Mouse (Mus musculus) MEL (cell line): Measurements from ENCODE around the gene Ipmk. TPM values are rescaled to one million over a fixed set of nuclear protein-coding genes. Genes with fewer than 3 reads are reported as not detected.

ENCODE experiments used
- DNase-seq: peaks from one replicate; pipeline ENCODE4 v3.0.0; 2011; ENCODE audit warnings: low read depth, low spot score
- H3K27ac ChIP-seq: 2 replicates; pipeline ENCODE4 v1.5.1; 2012; ENCODE audit warnings: low read depth, mild to moderate bottlenecking, control low read depth, low read length, moderate library complexity; ENCODE audit not compliant: control insufficient read depth
- H3K27me3 ChIP-seq, 2 experiments: fragments of 150-350 bp in 1 of 2; sonication (generic) in 1 of 2; 2 replicates each; pipeline ENCODE4 v1.6.1; 2012; ENCODE audit warnings: low read length in 2 of 2, mild to moderate bottlenecking in 2 of 2, improper control_type of control experiment in 1 of 2, moderate library complexity in 1 of 2; ENCODE audit not compliant: insufficient read depth in 2 of 2, control insufficient read depth in 1 of 2
- H3K36me3 ChIP-seq, 2 experiments: 2 replicates each; pipeline ENCODE4 v1.6.1; 2012 to 2014; ENCODE audit warnings: low read length in 2 of 2, improper control_type of control experiment in 1 of 2, inconsistent platforms in 1 of 2, mild to moderate bottlenecking in 1 of 2; ENCODE audit not compliant: insufficient read depth in 2 of 2, control insufficient read depth in 1 of 2
- H3K4me1 ChIP-seq, 2 experiments: fragments of 150-350 bp in 1 of 2; sonication (generic) in 1 of 2; 2 replicates each; pipeline ENCODE4 v1.6.1; 2012; ENCODE audit warnings: low read length in 2 of 2, improper control_type of control experiment in 1 of 2, mild to moderate bottlenecking in 1 of 2; ENCODE audit not compliant: insufficient read depth in 2 of 2, control insufficient read depth in 1 of 2
- H3K4me3 ChIP-seq, 2 experiments: fragments of 150-350 bp in 1 of 2; sonication (generic) in 1 of 2; 2 replicates each; pipeline ENCODE4 v1.5.1; 2012; ENCODE audit warnings: low read depth in 2 of 2, low read length in 2 of 2, mild to moderate bottlenecking in 2 of 2, moderate library complexity in 2 of 2, control low read depth in 1 of 2, improper control_type of control experiment in 1 of 2; ENCODE audit not compliant: control insufficient read depth in 1 of 2, insufficient read depth in 1 of 2
- H3K79me2 ChIP-seq: 2 replicates; pipeline ENCODE4 v1.6.1; 2012; ENCODE audit warnings: mild to moderate bottlenecking, low read length, moderate library complexity; ENCODE audit not compliant: control insufficient read depth, poor library complexity, insufficient read depth
- H3K9ac ChIP-seq: 2 replicates; pipeline ENCODE4 v1.6.1; 2012; ENCODE audit warnings: low read depth, mild to moderate bottlenecking, control low read depth, low read length, moderate library complexity; ENCODE audit not compliant: control insufficient read depth, poor library complexity, severe bottlenecking
- H3K9me3 ChIP-seq: fragments of 150-350 bp; sonication (generic); replicated peaks from 2 replicates; pipeline ENCODE4 v1.6.1; 2012; ENCODE audit warnings: mild to moderate bottlenecking, low read length, improper control_type of control experiment, moderate library complexity; ENCODE audit not compliant: insufficient read depth
- CHD1 ChIP-seq: IDR thresholded peaks from 2 replicates; pipeline ENCODE4 v1.6.1; 2012; ENCODE audit warnings: low read depth, mild to moderate bottlenecking, inconsistent platforms, low read length, improper control_type of control experiment
- CHD2 ChIP-seq: IDR thresholded peaks from 2 replicates; pipeline ENCODE4 v1.6.1; 2011; ENCODE audit warnings: low read length, improper control_type of control experiment
- E2F4 ChIP-seq: IDR thresholded peaks from 2 replicates; pipeline ENCODE4 v1.6.1; 2011; ENCODE audit warnings: low read depth, low read length, improper control_type of control experiment, borderline replicate concordance
- ETS1 ChIP-seq: IDR thresholded peaks from 2 replicates; pipeline ENCODE4 v1.6.1; 2012; ENCODE audit warnings: low read depth, mild to moderate bottlenecking, inconsistent platforms, low read length, improper control_type of control experiment, moderate library complexity
- GABPA ChIP-seq: IDR thresholded peaks from 2 replicates; pipeline ENCODE4 v1.6.1; 2012; ENCODE audit warnings: low read depth, mild to moderate bottlenecking, inconsistent platforms, low read length, improper control_type of control experiment, moderate library complexity
- GATA1 ChIP-seq: IDR thresholded peaks from 2 replicates; pipeline ENCODE4 v1.6.1; 2011; ENCODE audit warnings: low read depth, low read length, improper control_type of control experiment
- JUND ChIP-seq: IDR thresholded peaks from 2 replicates; pipeline ENCODE4 v1.6.1; 2011; ENCODE audit warnings: low read depth, mild to moderate bottlenecking, improper control_type of control experiment, low read length
- KAT2A ChIP-seq: conservative IDR thresholded peaks from 2 replicates; pipeline ENCODE4 v1.6.1; 2012; ENCODE audit warnings: low read depth, low read length, improper control_type of control experiment, inconsistent platforms
- MAFK ChIP-seq: IDR thresholded peaks from 2 replicates; pipeline ENCODE4 v1.6.1; 2011; ENCODE audit warnings: low read depth, mild to moderate bottlenecking, low read length, improper control_type of control experiment, borderline replicate concordance
- MAZ ChIP-seq: IDR thresholded peaks from 2 replicates; pipeline ENCODE4 v1.6.1; 2012; ENCODE audit warnings: low read depth, mild to moderate bottlenecking, inconsistent platforms, low read length, improper control_type of control experiment
- MEF2A ChIP-seq: IDR thresholded peaks from 2 replicates; pipeline ENCODE4 v1.6.1; 2014; ENCODE audit warnings: low read depth, mild to moderate bottlenecking, inconsistent platforms, low read length, improper control_type of control experiment; ENCODE audit not compliant: poor library complexity, insufficient replicate concordance, severe bottlenecking; ENCODE audit errors: extremely low read depth
- MYB ChIP-seq: IDR thresholded peaks from 2 replicates; pipeline ENCODE4 v1.6.1; 2011; ENCODE audit warnings: mild to moderate bottlenecking, low read depth, low read length, improper control_type of control experiment
- MYC ChIP-seq: IDR thresholded peaks from 2 replicates; pipeline ENCODE4 v1.6.1; 2011; ENCODE audit warnings: low read depth, mild to moderate bottlenecking, low read length, improper control_type of control experiment, moderate library complexity
- NELFE ChIP-seq: IDR thresholded peaks from 2 replicates; pipeline ENCODE4 v1.6.1; 2011; ENCODE audit warnings: low read depth, low read length, improper control_type of control experiment
- NRF1 ChIP-seq: IDR thresholded peaks from 2 replicates; pipeline ENCODE4 v1.6.1; 2014; ENCODE audit warnings: low read depth, mild to moderate bottlenecking, inconsistent platforms, low read length, improper control_type of control experiment, moderate library complexity; ENCODE audit not compliant: poor library complexity, insufficient read depth, severe bottlenecking
- POLR2A ChIP-seq, 2 experiments: IDR thresholded peaks; 2 replicates each; pipeline ENCODE4 v1.6.1; 2011 to 2012; ENCODE audit warnings: low read length in 2 of 2, mild to moderate bottlenecking in 2 of 2, control low read depth in 1 of 2, improper control_type of control experiment in 1 of 2, low read depth in 1 of 2, moderate library complexity in 1 of 2; ENCODE audit not compliant: control insufficient read depth in 1 of 2, insufficient read depth in 1 of 2, poor library complexity in 1 of 2
- POLR2AphosphoS2 ChIP-seq: IDR thresholded peaks from 2 replicates; pipeline ENCODE4 v1.6.1; 2011; ENCODE audit warnings: low read length, improper control_type of control experiment
- SIN3A ChIP-seq: IDR thresholded peaks from 2 replicates; pipeline ENCODE4 v1.6.1; 2012; ENCODE audit warnings: low read length, improper control_type of control experiment, inconsistent platforms
- TAL1 ChIP-seq: IDR thresholded peaks from 2 replicates; pipeline ENCODE4 v1.6.1; 2012; ENCODE audit warnings: mild to moderate bottlenecking, inconsistent platforms, low read length, moderate library complexity, mixed read lengths
- TBP ChIP-seq: IDR thresholded peaks from 2 replicates; pipeline ENCODE4 v1.8.0; 2011; ENCODE audit warnings: low read depth, low read length, improper control_type of control experiment
- TCF12 ChIP-seq: IDR thresholded peaks from 2 replicates; pipeline ENCODE4 v1.6.1; 2014; ENCODE audit warnings: low read depth, mild to moderate bottlenecking, inconsistent platforms, low read length, improper control_type of control experiment, moderate library complexity
- UBTF ChIP-seq: IDR thresholded peaks from 2 replicates; pipeline ENCODE4 v1.6.1; 2012; ENCODE audit warnings: low read depth, mild to moderate bottlenecking, inconsistent platforms, low read length, improper control_type of control experiment, moderate library complexity, borderline replicate concordance; ENCODE audit not compliant: insufficient read depth
- USF2 ChIP-seq, 2 experiments: IDR thresholded peaks; 2 replicates each; pipeline ENCODE4 v1.6.1; 2011 to 2012; ENCODE audit warnings: improper control_type of control experiment in 2 of 2, low read length in 2 of 2, borderline replicate concordance in 1 of 2, inconsistent platforms in 1 of 2, low read depth in 1 of 2, mild to moderate bottlenecking in 1 of 2; ENCODE audit not compliant: insufficient read depth in 1 of 2
- polyA plus RNA-seq, 2 experiments: library from polyadenylated mRNA; stranded (reverse) in 1 of 2; unstranded in 1 of 2; fragments of >175 nt in 1 of 2; fragments of >200 nt in 1 of 2; gene quantifications; 2 replicates each; pipeline versions ENCODE4 v1.2.1 to v1.2.4; 2012; ENCODE audit warnings: low replicate concordance in 2 of 2, low read depth in 1 of 2; ENCODE audit not compliant: insufficient read length in 2 of 2, insufficient read depth in 1 of 2, missing spikeins in 1 of 2
- total RNA-seq: library from RNA; depleted of rRNA; stranded (reverse); fragments of 300-350 nt; gene quantifications from 2 replicates; pipeline ENCODE4 v1.2.3, GENCODE M21; 2012

The Ipmk gene
- total and polyA plus RNA-seq, 3 experiments: 21.0 to 36.7 TPM; not detected in 1

DNA sequence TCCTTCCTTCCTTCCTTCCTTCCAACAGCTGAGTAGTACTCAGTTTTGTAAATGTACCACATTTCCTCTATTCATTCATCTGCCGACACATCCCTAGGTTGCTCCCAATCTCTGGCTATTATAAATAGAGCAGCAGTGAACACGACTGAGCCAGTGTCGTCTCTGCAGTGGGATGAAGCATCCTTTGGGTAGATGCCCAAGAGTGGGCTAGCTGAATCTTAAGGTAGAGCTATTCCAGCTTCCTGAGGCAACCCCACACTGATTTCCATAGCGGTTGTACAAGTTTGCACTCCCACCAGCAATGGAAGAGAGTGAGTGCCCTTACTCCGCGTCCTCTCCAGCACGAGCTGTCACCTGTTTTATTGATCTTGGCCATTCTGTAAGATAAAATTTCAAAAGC is 32.8 kb downstream of the Ipmk start:
- DNase-seq: no peak
- H3K79me2 ChIP-seq: no peaks in the 10 kb centered on the region
- no peak for TF ChIP-seq CHD1
- no peak for TF ChIP-seq GATA1
- TF ChIP-seq MYB: no peak
- TF ChIP-seq TBP: no peak
- TF ChIP-seq TCF12: no peak
- no peak for TF ChIP-seq NRF1
- TF ChIP-seq NELFE: no peak
- TF ChIP-seq USF2 (IDR thresholded peaks at IDR 0.05; ENCODE audit: borderline replicate concordance in 1 of 2, insufficient read depth in 1 of 2, low read depth in 1 of 2, low read length in 2 of 2): no peak
- no peak for TF ChIP-seq CHD2
- no peak for TF ChIP-seq UBTF
- TF ChIP-seq MAZ: no peak
- TF ChIP-seq POLR2AphosphoS2: no peak
- no peak for TF ChIP-seq ETS1
- TF ChIP-seq MAFK: no peak
- H3K36me3 ChIP-seq: peaks cover 0 to 4% of the 10 kb centered on the region in 2 experiments; a peak in 2 of 4 replicates
- no peaks in the 10 kb centered on the region for H3K27me3 ChIP-seq
- no peak overlapping the region for H3K4me3 ChIP-seq
- H3K9me3 ChIP-seq: no peaks in the 10 kb centered on the region
- no peaks in the 10 kb centered on the region for H3K4me1 ChIP-seq
- no peak overlapping the region for H3K27ac ChIP-seq
- H3K9ac ChIP-seq: no peak overlapping the region

DNA sequence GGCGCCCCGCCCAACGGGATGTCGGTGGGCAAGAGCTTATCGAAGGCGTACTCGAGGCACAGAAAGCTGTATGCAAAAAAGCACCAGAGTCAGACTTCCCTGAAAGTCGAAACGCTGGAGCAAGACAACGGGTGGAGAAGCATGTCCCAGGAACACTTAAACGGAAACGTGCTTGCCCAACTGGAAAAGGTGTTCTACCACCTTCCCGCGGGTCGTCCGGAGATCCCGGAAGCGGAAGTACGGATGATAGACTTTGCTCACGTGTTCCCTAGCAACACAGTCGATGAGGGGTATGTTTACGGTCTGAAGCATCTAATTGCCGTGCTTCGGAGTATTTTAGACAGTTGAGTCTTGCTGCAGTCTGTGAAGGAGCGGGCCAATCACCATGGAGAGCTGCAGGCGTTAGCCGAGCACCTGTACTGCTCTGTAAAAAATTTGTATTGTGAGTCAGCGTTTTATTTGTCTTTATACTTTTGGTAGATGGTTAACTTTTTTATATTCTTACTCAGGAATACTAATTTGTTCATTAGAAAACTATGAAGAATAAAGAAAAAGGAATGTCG is 34.0 kb downstream of the Ipmk start:
- Histone ChIP-seq H3K36me3 (peaks cover 0 to 4% of the 10 kb centered on the region in 2 experiments; a peak in 2 of 4 replicates), H3K4me3 (no peak overlapping the region), H3K9ac (no peak overlapping the region), H3K79me2 (no peaks in the 10 kb centered on the region), H3K9me3 (no peaks in the 10 kb centered on the region), H3K4me1 (no peaks in the 10 kb centered on the region), H3K27ac (no peak overlapping the region), H3K27me3 (no peaks in the 10 kb centered on the region)
- no peak for DNase-seq
- no peak for TF ChIP-seq MAZ
- no peak for TF ChIP-seq MAFK
- TF ChIP-seq SIN3A: no peak
- TF ChIP-seq KAT2A: no peak
- no peak for TF ChIP-seq TBP
- no peak for TF ChIP-seq MYB
- TF ChIP-seq GATA1: no peak
- no peak for TF ChIP-seq MEF2A
- TF ChIP-seq TAL1: no peak
- no peak for TF ChIP-seq TCF12
- TF ChIP-seq MYC: no peak
- no peak for TF ChIP-seq GABPA
- TF ChIP-seq ETS1: no peak
- TF ChIP-seq NELFE: no peak
- TF ChIP-seq USF2 (IDR thresholded peaks at IDR 0.05; ENCODE audit: borderline replicate concordance in 1 of 2, insufficient read depth in 1 of 2, low read depth in 1 of 2, low read length in 2 of 2): no peak
- no peak for TF ChIP-seq E2F4
- TF ChIP-seq POLR2A (IDR thresholded peaks at IDR 0.05; ENCODE audit: control insufficient read depth in 1 of 2, insufficient read depth in 1 of 2, low read depth in 1 of 2, low read length in 2 of 2, poor library complexity in 1 of 2): no peak
- no peak for TF ChIP-seq JUND
- TF ChIP-seq, all 39 proteins: peak for 0
